ENCODE assay signal across 8 mouse cellular contexts in genomic region chr7:127016971-127017949, GRCm38 (mm10). TPM values are rescaled to one million over a fixed set of nuclear protein-coding genes. Genes with fewer than 3 reads are reported as not detected.
DNase-seq lines count a peak whose midpoint lies in the region; ATAC-seq and TF ChIP-seq lines count a peak whose summit lies in the region.

Pagr1a (minus strand) TSS chr7:127017352.

- peak; percentile 100 for DNase-seq in 416B (ENCODE audit: low read depth)
- DNase-seq in heart, adult 8-10 months (ENCODE audit: low spot score): peak; percentile 97
- DNase-seq in kidney, adult 9 months: peak; percentile 99
- peak; percentile 100 for DNase-seq in limb, embryonic 14.5 days (ENCODE audit: low spot score)
- DNase-seq in midbrain, postnatal 0 days (ENCODE audit: low spot score): peak; percentile 100
- DNase-seq in spleen, postnatal 14 days (ENCODE audit: low spot score in 2 of 2): peak; percentile 95 to 96

- TF ChIP-seq CTCF in bone marrow, adult 2 months (IDR thresholded peaks at IDR 0.05; ENCODE audit: control insufficient read depth, insufficient read depth, low read length): peak; percentile 76
- TF ChIP-seq CTCF in midbrain, postnatal 0 days (IDR thresholded peaks at IDR 0.05): peak; percentile 85

- peaks cover 5% of the 10 kb centered on the region; the same call in 1 of the 2 replicates for H3K4me1 ChIP-seq in bone marrow, adult 2 months (ENCODE audit: control insufficient read depth, insufficient read depth, low read length)
- H3K4me1 ChIP-seq in embryonic facial prominence, embryonic 15.5 days: peaks cover 74% of the 10 kb centered on the region
- H3K4me1 ChIP-seq in limb, embryonic 14.5 days (ENCODE audit: control insufficient read depth, insufficient read depth, low read length): peaks cover 42% of the 10 kb centered on the region
- H3K4me1 ChIP-seq in midbrain, postnatal 0 days (ENCODE audit: insufficient read depth, low read length): peaks cover 36% of the 10 kb centered on the region

- H3K9ac ChIP-seq in embryonic facial prominence, embryonic 15.5 days: peak within 1 kb of the TSS; percentile 67
- peak within 1 kb of the TSS; percentile 80 for H3K9ac ChIP-seq in limb, embryonic 14.5 days (ENCODE audit: low read depth, low read length, severe bottlenecking)
- peak within 1 kb of the TSS; percentile 79 for H3K9ac ChIP-seq in midbrain, postnatal 0 days (replicated peaks; ENCODE audit: low read length, poor library complexity, severe bottlenecking)

- H3K4me2 ChIP-seq in embryonic facial prominence, embryonic 15.5 days (replicated peaks): peak within 1 kb of the TSS; percentile 89
- H3K4me2 ChIP-seq in limb, embryonic 14.5 days (replicated peaks; ENCODE audit: low read depth, low read length, severe bottlenecking): peak within 1 kb of the TSS; percentile 90
- peak within 1 kb of the TSS; percentile 93 for H3K4me2 ChIP-seq in midbrain, postnatal 0 days (ENCODE audit: low read depth, low read length, poor library complexity, severe bottlenecking)

- H3K27me3 ChIP-seq in embryonic facial prominence, embryonic 15.5 days: no peaks in the 10 kb centered on the region
- no peaks in the 10 kb centered on the region for H3K27me3 ChIP-seq in limb, embryonic 14.5 days (ENCODE audit: control insufficient read depth, insufficient read depth, low read length)
- H3K27me3 ChIP-seq in midbrain, postnatal 0 days (ENCODE audit: insufficient read depth, low read length): no peaks in the 10 kb centered on the region

- WGBS in bone marrow, adult 2 months: 3% methylated on average over 39 of the region's 39 CpGs
- WGBS in embryonic facial prominence, embryonic 15.5 days: 2% methylated on average over 39 of the region's 39 CpGs
- WGBS in limb, embryonic 14.5 days: 3% methylated on average over 39 of the region's 39 CpGs
- 4% methylated on average over 39 of the region's 39 CpGs for WGBS in midbrain, postnatal 0 days

- H3K9me3 ChIP-seq in embryonic facial prominence, embryonic 15.5 days (replicated peaks): no peaks in the 10 kb centered on the region
- H3K9me3 ChIP-seq in limb, embryonic 14.5 days (ENCODE audit: control insufficient read depth, low read length): no peaks in the 10 kb centered on the region
- no peaks in the 10 kb centered on the region for H3K9me3 ChIP-seq in midbrain, postnatal 0 days (ENCODE audit: low read length)

- peak; percentile 59; the same call in 1 of the 2 replicates for TF ChIP-seq POLR2A in bone marrow, adult 2 months (IDR thresholded peaks at IDR 0.05; ENCODE audit: borderline replicate concordance, control insufficient read depth, low read depth, low read length)
- peak; percentile 20; the same call in 1 of the 2 replicates for TF ChIP-seq POLR2A in limb, embryonic 14.5 days (IDR thresholded peaks at IDR 0.05; ENCODE audit: borderline replicate concordance, extremely low read depth, insufficient read depth, insufficient read length)

- peak within 1 kb of the TSS; percentile 96 for H3K27ac ChIP-seq in bone marrow, adult 2 months (ENCODE audit: control insufficient read depth, insufficient read depth, low read depth, low read length, poor library complexity)
- H3K27ac ChIP-seq in embryonic facial prominence, embryonic 15.5 days (replicated peaks): peak within 1 kb of the TSS; percentile 95
- peak within 1 kb of the TSS; percentile 93 for H3K27ac ChIP-seq in limb, embryonic 14.5 days (replicated peaks; ENCODE audit: low read depth, low read length)
- H3K27ac ChIP-seq in midbrain, postnatal 0 days (ENCODE audit: low read depth, low read length): peak within 1 kb of the TSS; percentile 86

- peak; percentile 85 for ATAC-seq in embryonic facial prominence, embryonic 15.5 days (ENCODE audit: insufficient number of reproducible peaks, low FRiP score, low TSS enrichment, low read depth)
- peak; percentile 85 for ATAC-seq in limb, embryonic 14.5 days (ENCODE audit: low FRiP score, low read depth)
- ATAC-seq in midbrain, postnatal 0 days (ENCODE audit: low FRiP score): peak; percentile 83

- peak within 1 kb of the TSS; percentile 87 for H3K4me3 ChIP-seq in bone marrow, adult 2 months (replicated peaks; ENCODE audit: control insufficient read depth, low read depth, low read length)
- H3K4me3 ChIP-seq in embryonic facial prominence, embryonic 15.5 days (replicated peaks): peak within 1 kb of the TSS; percentile 66
- peak within 1 kb of the TSS; percentile 75 for H3K4me3 ChIP-seq in limb, embryonic 14.5 days (replicated peaks; ENCODE audit: low read length)
- peak within 1 kb of the TSS; percentile 52 for H3K4me3 ChIP-seq in midbrain, postnatal 0 days (ENCODE audit: low read depth, low read length)

- H3K36me3 ChIP-seq in embryonic facial prominence, embryonic 15.5 days: peaks cover 42% of the 10 kb centered on the region
- peaks cover 42% of the 10 kb centered on the region for H3K36me3 ChIP-seq in limb, embryonic 14.5 days (ENCODE audit: control insufficient read depth, insufficient read depth, low read length)
- H3K36me3 ChIP-seq in midbrain, postnatal 0 days (ENCODE audit: insufficient read depth, low read length): peaks cover 13% of the 10 kb centered on the region; the same call in 1 of the 2 replicates

RNA-seq across cellular contexts. Expression of gene Pagr1a, which starts in this region (rescaled TPM):
- 20.4 TPM in 1 of 2 replicates, not detected in the other for polyA plus RNA-seq in bone marrow, adult 2 months (2011; ENCODE audit: insufficient read depth, insufficient read length, low replicate concordance, missing spikeins)
- 40.9 and 73.0 TPM in 2 replicates for polyA plus RNA-seq in embryonic facial prominence, embryonic 15.5 days (2015; fragmentation: Nextera tagmentation; extraction: Ambion mirVana)
- total RNA-seq in heart, adult 8-10 months (2022): 10 to 100 TPM in 2 of 4 experiments, 1 to 10 TPM in 2; 8.3 to 22.2 (median 10.5) TPM
- polyA plus RNA-seq in limb, embryonic 14.5 days (2012; rRNA removed): 27.0 and 31.9 TPM in 2 replicates
- 47.6 and 63.6 TPM in 2 replicates for polyA plus RNA-seq in limb, embryonic 14.5 days (2014; fragmentation: Nextera tagmentation; extraction: Ambion mirVana)
- 5.3 TPM in 1 of 2 replicates, not detected in the other for total RNA-seq in midbrain, postnatal 0 days (2014; rRNA removed)
- polyA plus RNA-seq in midbrain, postnatal 0 days (2015; fragmentation: Nextera tagmentation; extraction: Ambion mirVana): 33.1 and 41.1 TPM in 2 replicates

Comparison
In these comparisons a context has a peak if more than half of its experiments do, and no peak if none do; other contexts are left out.
1. Peak in every context shown above with its lines: DNase-seq, ATAC-seq, H3K4me3 ChIP-seq and H3K27ac ChIP-seq.